Mouse (Mus musculus) small intestine, adult 2 months (tissue): Measurements from ENCODE around the gene Gm49405.

Experiments used
- CTCF ChIP-seq: fragments of 200-500 bp; IDR thresholded peaks from 2 replicates; pipeline ENCODE4 v1.5.1; 2012; ENCODE audit warnings: low read depth, mild to moderate bottlenecking, control low read depth, inconsistent platforms, low read length, moderate library complexity, mixed read lengths; ENCODE audit not compliant: insufficient replicate concordance, insufficient read length; ENCODE audit errors: extremely low read depth
- POLR2A ChIP-seq: fragments of 200-500 bp; IDR thresholded peaks from 2 replicates; pipeline ENCODE4 v1.6.1; 2012; ENCODE audit warnings: low read depth, mild to moderate bottlenecking, control low read depth, inconsistent platforms, low read length, moderate library complexity

DNA sequence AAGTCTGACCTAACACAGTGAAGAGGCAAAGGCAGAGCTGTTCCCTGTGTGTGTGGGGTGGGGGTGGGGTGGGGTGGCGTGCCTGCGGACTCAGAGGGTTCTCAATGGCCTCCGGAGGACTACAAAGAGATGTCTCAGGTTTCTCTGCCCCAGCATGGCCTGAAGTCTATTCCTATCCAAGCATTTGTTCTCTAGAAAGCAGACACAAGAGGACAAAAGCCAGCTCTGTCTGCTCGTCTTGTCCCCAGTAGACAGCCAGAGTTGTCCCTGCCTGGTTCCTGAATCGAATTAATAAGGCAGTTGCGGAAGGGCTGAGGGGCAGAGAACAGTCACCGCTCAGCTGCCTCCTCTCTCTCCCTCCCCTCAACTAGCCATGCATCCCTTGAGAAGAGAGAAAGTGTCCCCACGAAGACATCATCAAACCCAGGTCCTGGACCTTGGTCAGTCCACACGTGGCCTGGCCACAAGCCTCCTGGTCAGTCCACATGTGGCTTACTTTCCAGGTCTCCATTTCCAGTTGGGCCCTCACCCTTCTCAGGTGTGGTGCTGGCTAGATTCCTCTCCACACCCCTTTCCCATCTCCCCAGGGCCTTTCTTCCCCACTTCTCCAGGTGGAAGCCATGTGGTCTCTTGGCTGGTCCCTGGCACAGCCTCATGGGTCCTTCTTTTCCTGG lies 16.8 kb upstream of the Gm49405 start:
- TF ChIP-seq CTCF (no peak), POLR2A (no peak)
